Mouse (Mus musculus) heart, postnatal 25 days (tissue): ENCODE measurements around the gene 1110017D15Rik. TPM values are rescaled to one million over a fixed set of nuclear protein-coding genes. Genes with fewer than 3 reads are reported as not detected.

Experiments
- DNase-seq: peaks from one replicate; pipeline ENCODE4 v3.0.0; 2022; ENCODE audit warnings: low spot score
- intact Hi-C: fragments of 180-260 bp; cut with DNase I; formaldehyde crosslinking; loops from one replicate; pipeline ENCODE4 v1.15.1; 2025
- total RNA-seq, 2 experiments: library from RNA; stranded (reverse); gene quantifications; 2 replicates each; pipeline ENCODE4 v1.2.3; 2021

The 1110017D15Rik gene
- total RNA-seq, 2 experiments from 2014 or later: not detected

GRCm38 (mm10) chr4:41519195-41519594 is 2.1 kb upstream of the 1110017D15Rik start:
- intact Hi-C loops: no loop called here
- DNase-seq: no peak

DNA sequence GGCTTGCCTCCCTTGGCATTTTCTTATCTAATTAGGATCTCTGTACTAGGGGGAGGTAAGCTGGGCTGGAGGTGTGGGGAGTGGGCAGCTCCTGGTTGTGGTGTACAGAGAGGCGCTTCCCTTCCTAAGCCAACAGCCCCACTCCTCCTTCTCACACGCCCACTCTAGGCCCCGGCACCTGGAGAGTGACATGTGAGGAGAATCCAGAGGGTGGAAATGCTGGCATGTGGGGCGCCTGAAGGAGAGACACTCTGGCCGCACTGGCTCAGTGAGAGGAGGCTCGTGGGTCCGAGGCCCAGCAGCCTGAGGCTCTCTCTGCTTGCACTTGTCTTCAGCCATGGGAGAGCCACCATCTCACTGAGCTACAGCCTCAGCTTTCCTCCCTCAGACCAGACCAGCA is 1.2 kb upstream of the 1110017D15Rik start:
- intact Hi-C loops: no loop called here
- no peak for DNase-seq

DNA sequence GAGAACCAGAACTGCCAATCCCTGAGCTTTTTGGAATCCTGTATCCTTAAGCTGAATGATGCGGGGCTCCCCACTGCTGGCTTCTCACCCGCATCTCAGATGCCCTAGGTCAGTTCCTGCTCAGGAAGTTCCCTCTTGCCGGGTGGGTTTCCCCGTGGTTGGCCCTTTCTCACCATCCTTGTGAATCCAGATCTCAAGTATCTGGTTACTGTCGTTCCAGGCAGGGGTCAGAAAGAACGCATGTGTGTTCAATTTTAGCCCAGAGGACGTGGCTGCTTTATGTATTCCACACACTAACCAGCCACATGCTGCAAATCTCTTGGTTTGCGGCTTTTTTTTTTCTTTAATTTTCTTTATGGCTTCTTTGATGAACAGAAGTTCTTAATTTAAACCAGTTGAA is 3.4 kb downstream of the 1110017D15Rik start:
- DNase-seq: no peak
- intact Hi-C loops: no loop called here

DNA sequence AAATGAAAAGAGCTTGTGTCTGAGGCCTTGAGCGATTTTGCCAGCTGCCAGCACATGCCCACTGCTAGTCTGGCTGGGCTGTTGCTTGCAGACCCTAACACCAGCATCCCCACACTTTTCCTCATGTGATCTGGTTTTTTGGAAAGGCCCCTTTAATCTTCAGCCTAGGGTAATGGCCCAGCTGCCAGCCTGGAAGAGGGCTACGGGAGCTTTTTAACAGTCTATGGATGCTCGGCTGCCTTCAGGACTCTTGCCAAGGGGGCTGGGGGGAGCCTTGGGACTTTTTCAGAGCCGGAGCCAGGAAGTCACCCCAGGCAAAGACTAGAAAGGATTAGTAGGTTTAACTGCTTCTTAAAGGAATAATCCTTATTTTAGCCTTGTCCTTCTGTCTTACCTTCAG is 3.8 kb downstream of the 1110017D15Rik start:
- intact Hi-C loops: no loop called here
- no peak for DNase-seq

GRCm38 (mm10) chr4:41507998-41508397 is 9.1 kb downstream of the 1110017D15Rik start:
- no peak for DNase-seq
- intact Hi-C loops: loop anchor here (2.0 kb wide), 1 partner anchor 39 kb away; no protein-coding TSS in a partner anchor

DNA sequence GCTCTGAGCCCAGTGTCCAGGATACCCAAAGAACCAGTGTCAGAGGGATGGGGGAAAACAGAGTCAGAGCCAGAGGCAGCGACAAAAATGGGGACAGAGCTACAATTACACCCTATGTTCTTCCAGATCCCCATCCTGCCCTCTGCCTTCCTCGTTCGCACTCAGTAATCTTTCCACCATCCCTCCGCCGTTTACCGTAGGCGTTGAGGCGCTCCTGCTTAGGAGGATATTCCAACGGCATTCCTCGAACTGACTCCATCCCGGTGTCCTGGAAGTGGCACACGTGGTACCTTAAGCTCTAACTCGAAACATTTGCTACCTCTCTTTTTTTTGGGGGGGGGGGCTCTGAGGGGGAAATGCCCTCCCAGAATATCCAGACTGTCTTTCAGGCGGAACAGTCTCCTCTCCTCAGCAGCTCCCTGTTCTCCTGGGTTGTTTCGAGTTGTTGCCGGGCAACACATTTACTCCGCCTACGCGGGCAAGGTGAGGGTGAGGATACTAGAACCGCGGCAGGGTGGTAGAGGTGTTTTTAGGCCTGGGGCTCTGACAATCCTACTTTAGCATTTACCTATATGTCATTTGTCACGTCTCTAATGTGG is 9.7 kb downstream of the 1110017D15Rik start:
- intact Hi-C loops: loop anchor here (2.0 kb wide), 1 partner anchor 39 kb away; no protein-coding TSS in a partner anchor
- DNase-seq: no peak

DNA sequence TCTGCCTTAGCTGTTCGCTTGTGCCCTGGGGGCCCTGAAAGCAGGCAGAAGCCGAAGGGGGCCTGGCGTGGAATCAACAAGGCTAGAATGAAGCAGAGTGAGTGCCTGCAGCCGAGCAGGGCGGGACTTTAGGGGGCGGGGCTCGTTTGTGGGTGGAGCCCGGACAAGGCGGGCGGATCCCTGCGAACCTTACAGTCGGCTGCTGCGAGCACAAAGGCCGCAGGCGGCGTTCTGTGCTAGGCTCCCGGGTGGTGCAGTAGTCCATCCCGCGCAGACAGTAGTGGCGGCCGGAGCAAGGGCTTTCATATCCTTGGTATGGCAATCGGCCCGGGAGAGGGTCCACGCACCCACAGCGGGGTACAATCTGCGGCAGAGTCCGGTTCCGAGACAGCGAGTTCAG is 10.2 kb downstream of the 1110017D15Rik start:
- intact Hi-C loops: loop anchor here (2.0 kb wide), 1 partner anchor 38 kb away; no protein-coding TSS in a partner anchor
- peak; percentile 75 for DNase-seq

DNA sequence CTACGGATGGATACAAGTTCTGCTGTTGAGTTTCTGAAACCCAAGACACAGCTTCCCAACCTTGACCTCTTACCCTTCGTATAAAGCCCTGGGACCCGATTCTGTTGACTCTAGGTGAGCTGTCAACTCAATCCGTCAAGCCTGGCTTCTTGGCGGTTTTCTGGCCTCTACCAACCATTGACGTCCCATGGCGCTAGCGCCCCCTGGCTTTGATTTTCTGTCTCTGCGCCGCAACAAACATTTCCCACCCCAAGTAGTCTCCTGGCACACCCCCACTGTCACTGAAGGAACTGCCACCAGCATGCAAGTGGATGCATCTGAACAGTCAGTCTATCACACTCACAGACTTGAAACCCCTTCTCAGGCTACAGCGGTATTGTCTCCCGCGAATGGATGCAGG is 11.0 kb downstream of the 1110017D15Rik start:
- intact Hi-C loops: loop anchor here (2.0 kb wide), 1 partner anchor 37 kb away; no protein-coding TSS in a partner anchor
- DNase-seq: no peak

DNA sequence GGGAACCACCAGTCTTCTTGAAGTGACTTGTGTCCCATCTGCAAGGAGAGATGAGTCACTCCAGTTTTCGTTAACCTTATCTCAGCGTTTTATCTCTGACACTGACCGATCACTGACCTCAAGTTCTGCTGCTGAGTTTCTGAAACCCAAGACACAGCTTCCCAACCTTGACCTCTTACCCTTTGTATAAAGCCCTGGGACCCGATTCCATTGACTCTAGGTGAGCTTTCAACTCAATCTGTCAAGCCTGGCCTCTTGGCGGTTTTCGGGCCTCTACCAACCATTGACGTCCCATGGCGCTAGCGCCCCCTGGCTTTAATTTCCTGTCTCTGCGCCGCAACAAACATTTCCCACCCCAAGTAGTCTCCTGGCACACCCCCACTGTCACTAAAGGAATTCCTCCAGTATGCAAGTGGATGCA is 12.0 kb downstream of the 1110017D15Rik start:
- DNase-seq: no peak
- intact Hi-C loops: no loop called here

DNA sequence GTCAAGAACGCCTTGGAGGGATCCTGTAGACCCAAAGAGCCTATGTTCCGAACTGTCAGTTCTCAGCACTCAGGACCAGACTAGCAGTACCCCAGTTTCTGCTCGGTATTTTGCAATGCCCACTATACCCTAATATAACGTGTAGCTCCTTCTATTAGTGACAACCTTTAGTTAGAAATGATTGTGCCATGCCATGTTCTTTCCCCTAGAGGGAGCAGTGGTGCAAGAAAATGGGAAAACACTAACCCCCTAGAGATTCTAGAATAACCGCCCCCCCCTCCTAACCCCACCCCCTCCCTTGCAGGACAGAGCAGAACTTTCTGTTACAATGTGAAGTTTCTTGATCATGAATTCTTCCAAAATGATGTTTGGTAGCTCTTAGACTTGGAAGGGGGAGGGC is 12.8 kb downstream of the 1110017D15Rik start:
- intact Hi-C loops: no loop called here
- no peak for DNase-seq

DNA sequence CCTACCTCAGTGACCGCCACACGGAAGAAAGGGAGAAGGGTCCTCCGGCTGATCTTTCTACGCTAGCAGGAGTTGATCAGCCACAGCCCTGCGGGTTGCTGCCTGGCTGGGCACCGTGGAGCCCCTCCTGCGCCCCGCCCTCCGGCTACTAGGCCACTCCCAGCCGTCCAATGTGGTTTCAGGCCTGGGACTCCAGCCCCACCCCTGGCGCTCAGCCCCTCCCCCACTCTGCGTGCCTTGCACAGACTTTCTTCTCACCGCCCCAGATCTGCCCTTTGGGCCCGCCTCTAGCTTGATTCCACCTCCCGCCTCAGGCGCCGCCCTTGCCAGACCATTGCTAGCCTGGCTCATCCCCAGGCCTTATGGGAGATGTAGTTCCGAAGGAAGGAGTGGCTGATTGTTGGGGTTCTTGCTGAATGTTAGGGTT is 14.1 kb downstream of the 1110017D15Rik start, which contains the start of gene AI464131:
Gene AI464131 (minus strand): TSS at position 91 of the 427 bp plus-strand sequence.
- peak; percentile 96 for DNase-seq
- intact Hi-C loops: no loop called here

GRCm38 (mm10) chr4:41502171-41502940 is 14.8 kb downstream of the 1110017D15Rik start:
- intact Hi-C loops: no loop called here
- DNase-seq: no peak

DNA sequence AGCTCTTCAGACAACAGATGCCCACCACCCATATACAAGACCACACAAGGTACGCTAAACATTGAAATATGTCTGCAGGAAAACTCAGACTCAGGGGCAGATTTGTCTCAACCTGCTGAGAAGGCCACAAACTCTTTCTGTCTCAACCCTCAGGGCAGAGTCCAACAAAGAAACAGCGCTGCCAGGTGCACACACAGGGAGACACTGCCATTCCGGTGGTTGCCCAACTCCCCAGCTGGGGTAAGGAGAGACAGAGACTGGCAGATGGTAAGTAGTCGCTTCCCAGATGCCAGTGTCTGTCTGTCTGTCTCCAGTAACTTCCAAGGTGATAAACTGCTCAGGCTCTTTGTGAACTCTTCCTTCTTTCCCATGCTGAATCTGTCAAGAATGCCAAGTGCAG is 16.3 kb downstream of the 1110017D15Rik start:
- intact Hi-C loops: no loop called here
- no peak for DNase-seq

- intact Hi-C loops: no loop called here
- no peak for DNase-seq
These were observed 17.5 kb downstream of the 1110017D15Rik start for GRCm38 (mm10) chr4:41499619-41500018.

DNA sequence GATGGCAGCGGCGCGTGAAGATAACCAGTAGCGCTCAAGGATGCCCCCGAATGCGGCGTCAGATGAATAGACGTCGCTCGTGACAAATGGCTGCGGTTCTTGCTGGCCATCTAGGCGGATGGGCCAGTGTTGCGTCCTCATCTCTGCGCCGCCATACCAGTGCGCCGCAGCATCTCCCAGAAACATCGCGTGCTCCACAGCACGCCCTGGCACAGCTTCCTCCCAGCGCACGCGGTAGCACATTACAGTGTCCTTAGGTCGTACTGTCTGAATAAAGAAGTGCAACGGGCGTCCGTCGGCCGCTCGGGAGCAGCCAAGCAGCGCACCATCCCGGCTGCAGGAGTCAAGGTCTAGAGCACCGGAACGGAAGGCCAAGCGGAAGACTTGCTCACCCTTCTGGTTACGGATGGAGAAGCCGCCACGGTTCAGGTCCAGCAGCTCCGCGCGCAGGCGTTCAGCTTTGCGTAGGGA is 18.2 kb downstream of the 1110017D15Rik start:
- DNase-seq: no peak
- intact Hi-C loops: no loop called here

- DNase-seq: no peak
- intact Hi-C loops: no loop called here
These were observed 18.9 kb downstream of the 1110017D15Rik start for GRCm38 (mm10) chr4:41497995-41498845.

GRCm38 (mm10) chr4:41497579-41497978 is 19.6 kb downstream of the 1110017D15Rik start:
- no peak for DNase-seq
- intact Hi-C loops: no loop called here

- DNase-seq: no peak
- intact Hi-C loops: no loop called here
These were observed 20.1 kb downstream of the 1110017D15Rik start for GRCm38 (mm10) chr4:41497046-41497445.

GRCm38 (mm10) chr4:41495850-41496249 is 21.3 kb downstream of the 1110017D15Rik start:
- DNase-seq: no peak
- intact Hi-C loops: no loop called here

DNA sequence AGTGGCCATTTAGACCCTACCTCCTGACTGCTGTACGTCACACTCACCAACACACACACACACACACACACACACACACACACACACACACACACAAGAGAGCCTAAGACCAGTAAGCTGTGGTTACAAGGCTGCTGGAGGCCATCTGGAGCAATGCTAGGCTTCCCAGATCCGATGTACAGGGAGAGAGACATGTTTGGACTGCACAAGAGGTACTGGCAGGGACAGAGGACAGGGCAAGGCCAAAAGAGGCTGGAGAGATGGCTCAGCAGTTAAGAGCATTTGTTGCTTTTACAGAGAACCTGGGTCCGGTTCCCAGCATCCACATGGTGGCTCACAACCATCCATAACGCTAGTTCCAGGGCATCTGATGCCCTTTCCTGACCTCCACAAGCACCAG is 22.1 kb downstream of the 1110017D15Rik start:
- DNase-seq: no peak
- intact Hi-C loops: no loop called here
